Mouse (Mus musculus) adrenal gland (tissue): Measurements from ENCODE around the gene Lhx6.

ENCODE experiments used
- intact Hi-C: fragments of 180-260 bp; cut with DNase I; formaldehyde crosslinking; loops from one replicate; pipeline ENCODE4 v1.15.1; 2025

Gene Lhx6

GRCm38 (mm10) chr2:36093914-36094475 lies 11.2 kb downstream of the Lhx6 start:
- intact Hi-C loops: no loop called here

GRCm38 (mm10) chr2:36093301-36093700 lies 11.9 kb downstream of the Lhx6 start:
- intact Hi-C loops: no loop called here

- intact Hi-C loops: no loop called here
Observed at GRCm38 (mm10) chr2:36092748-36093147, 12.5 kb downstream of the Lhx6 start.

- intact Hi-C loops: no loop called here
Observed at GRCm38 (mm10) chr2:36090853-36091741, 14.1 kb downstream of the Lhx6 start.

GRCm38 (mm10) chr2:36089190-36089589 lies 16.0 kb downstream of the Lhx6 start:
- intact Hi-C loops: no loop called here

- intact Hi-C loops: no loop called here
Observed at GRCm38 (mm10) chr2:36085041-36085440, 20.2 kb downstream of the Lhx6 start.

GRCm38 (mm10) chr2:36082802-36083580 lies 22.2 kb downstream of the Lhx6 start:
- intact Hi-C loops: no loop called here

GRCm38 (mm10) chr2:36081446-36081845 lies 23.8 kb downstream of the Lhx6 start:
- intact Hi-C loops: no loop called here

GRCm38 (mm10) chr2:36077160-36077761 lies 27.9 kb downstream of the Lhx6 start:
- intact Hi-C loops: no loop called here

GRCm38 (mm10) chr2:36075210-36075609 lies 30.0 kb downstream of the Lhx6 start:
- intact Hi-C loops: no loop called here

GRCm38 (mm10) chr2:36073781-36074180 lies 31.4 kb downstream of the Lhx6 start:
- intact Hi-C loops: no loop called here

- intact Hi-C loops: no loop called here
Observed at GRCm38 (mm10) chr2:36071660-36072305, 33.4 kb downstream of the Lhx6 start.

- intact Hi-C loops: no loop called here
Observed at GRCm38 (mm10) chr2:36067132-36067531, 38.1 kb downstream of the Lhx6 start.

- intact Hi-C loops: no loop called here
Observed at GRCm38 (mm10) chr2:36061409-36061808, 43.8 kb downstream of the Lhx6 start.

- intact Hi-C loops: no loop called here
Observed at GRCm38 (mm10) chr2:36056248-36056647, 49.0 kb downstream of the Lhx6 start.

- intact Hi-C loops: no loop called here
Observed at GRCm38 (mm10) chr2:36053249-36053648, 52.0 kb downstream of the Lhx6 start.

- intact Hi-C loops: no loop called here
Observed at GRCm38 (mm10) chr2:36049567-36049954, 55.6 kb downstream of the Lhx6 start.

GRCm38 (mm10) chr2:36048748-36049566 lies 56.3 kb downstream of the Lhx6 start, which contains the start of the genes Ndufa8 and Morn5:
TSS of gene Ndufa8 (minus strand) at chr2:36049406.
TSS of gene Morn5 (plus strand) at chr2:36049458.
- intact Hi-C loops: no loop called here

- intact Hi-C loops: no loop called here
Observed at GRCm38 (mm10) chr2:36048164-36048563, 57.0 kb downstream of the Lhx6 start.

- intact Hi-C loops: no loop called here
Observed at GRCm38 (mm10) chr2:36040872-36041271, 64.3 kb downstream of the Lhx6 start.
